Mouse (Mus musculus): ENCODE measurements at regions not wholly inside any gene's neighbourhood (a gene's known extent, or its start where the extent isn't known, plus 50 kb on each side); places are given as distances from the start of the nearest gene placed in this dataset.
"Not testable (repeated sequence)": the region's sequence is repeated elsewhere in the genome, so short reads cannot be mapped to it uniquely, and the experiment has no call there.

GRCm38 (mm10) chr9:88221276-88221675, 105.7 kb upstream of the Nt5e start:
- no peak for DNase-seq (ENCODE audit: low read depth, low spot score)

GRCm38 (mm10) chr9:88221850-88222353, 105.1 kb upstream of the Nt5e start:
- peak; percentile 40 for DNase-seq (ENCODE audit: low read depth, low spot score)

DNA sequence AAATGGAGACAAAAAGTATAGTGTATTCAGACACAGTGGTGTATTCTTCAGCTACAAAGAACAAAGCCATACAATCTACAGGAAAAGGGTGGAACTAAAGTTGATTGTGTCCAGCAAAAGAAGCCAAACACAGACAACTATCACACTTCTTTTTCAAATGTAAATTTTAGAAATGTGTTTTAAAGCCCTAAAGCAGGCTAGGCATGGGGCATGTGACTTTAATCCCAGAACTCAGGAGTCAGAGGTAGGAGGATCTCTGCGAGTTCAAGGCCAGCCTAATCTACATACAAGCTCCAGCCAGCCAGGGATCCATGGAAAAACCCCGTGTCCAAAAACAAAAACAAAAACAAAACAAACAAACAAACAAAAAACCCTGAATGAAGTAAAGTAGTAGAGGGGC, 89.9 kb upstream of the Nt5e start:
- DNase-seq (ENCODE audit: low read depth, low spot score) = no peak

GRCm38 (mm10) chr9:88238346-88238745, 88.7 kb upstream of the Nt5e start:
- no peak for DNase-seq (ENCODE audit: low read depth, low spot score)

GRCm38 (mm10) chr9:88240740-88241139, 86.3 kb upstream of the Nt5e start:
- no peak for DNase-seq (ENCODE audit: low read depth, low spot score)

DNA sequence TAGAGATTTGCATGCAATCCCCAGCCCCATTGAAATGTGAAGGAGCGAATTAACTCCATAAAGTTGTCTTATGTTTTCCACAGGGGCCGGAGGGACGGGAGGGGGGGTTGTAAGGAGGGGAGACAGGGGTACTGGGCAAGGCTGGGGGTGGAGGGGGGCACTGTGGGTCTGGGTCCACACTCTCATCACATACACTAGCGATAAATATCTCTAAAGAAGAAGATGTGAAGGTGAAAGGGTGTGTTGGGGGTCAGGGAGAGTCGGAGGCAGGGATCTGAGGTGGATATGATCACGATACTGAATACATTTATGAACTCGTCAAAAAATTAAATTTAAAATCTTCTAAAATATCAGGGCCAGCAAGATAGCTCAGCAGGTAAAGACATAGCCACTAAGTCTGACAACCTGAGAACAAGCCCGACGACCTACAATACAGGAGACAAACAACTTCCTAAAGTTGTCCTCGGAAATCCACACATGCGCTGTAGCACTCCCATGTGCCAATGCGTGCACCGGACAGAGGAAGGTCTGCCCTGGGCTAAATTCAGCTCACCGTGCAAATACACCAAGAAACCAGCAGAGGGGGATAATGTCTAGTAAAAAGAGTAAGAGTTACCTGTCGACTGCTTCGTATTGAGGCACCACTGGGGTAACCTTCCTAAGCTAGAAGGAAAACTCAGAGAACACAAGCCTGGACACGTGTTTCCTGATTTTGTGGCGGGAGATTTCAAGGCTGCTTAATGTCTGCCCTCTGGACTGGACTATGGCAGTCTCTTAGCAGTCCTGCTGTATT, 85.6 kb upstream of the Nt5e start:
- peak; percentile 73 for DNase-seq (ENCODE audit: low read depth, low spot score)

DNA sequence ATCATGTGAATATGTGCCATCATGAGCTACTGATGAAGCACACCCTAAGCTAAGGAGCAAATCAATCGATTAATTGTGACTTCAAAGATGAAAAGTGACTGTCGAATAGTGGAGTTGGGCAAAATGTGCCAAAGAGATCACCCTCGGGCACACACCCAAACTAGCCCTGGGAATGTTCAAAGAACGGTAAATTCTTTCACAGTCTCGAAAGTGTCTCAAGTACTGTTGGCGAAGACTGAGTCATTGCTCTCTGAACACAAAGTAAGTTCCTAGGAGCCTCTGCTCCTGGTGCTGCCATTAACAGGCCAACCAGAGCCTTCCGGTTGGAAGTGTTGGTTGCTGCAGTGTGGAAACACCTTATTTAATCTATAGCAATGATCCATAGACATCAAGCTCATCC, 84.5 kb upstream of the Nt5e start:
- no peak for DNase-seq (ENCODE audit: low read depth, low spot score)

- DNase-seq (ENCODE audit: low read depth, low spot score) = no peak
Observed at GRCm38 (mm10) chr9:88244492-88244891, 82.5 kb upstream of the Nt5e start.

GRCm38 (mm10) chr9:88255948-88256347, 71.0 kb upstream of the Nt5e start:
- no peak for DNase-seq (ENCODE audit: low read depth, low spot score)

- DNase-seq (ENCODE audit: low read depth, low spot score) = no peak
Observed at GRCm38 (mm10) chr9:88259627-88260026, 67.4 kb upstream of the Nt5e start.

DNA sequence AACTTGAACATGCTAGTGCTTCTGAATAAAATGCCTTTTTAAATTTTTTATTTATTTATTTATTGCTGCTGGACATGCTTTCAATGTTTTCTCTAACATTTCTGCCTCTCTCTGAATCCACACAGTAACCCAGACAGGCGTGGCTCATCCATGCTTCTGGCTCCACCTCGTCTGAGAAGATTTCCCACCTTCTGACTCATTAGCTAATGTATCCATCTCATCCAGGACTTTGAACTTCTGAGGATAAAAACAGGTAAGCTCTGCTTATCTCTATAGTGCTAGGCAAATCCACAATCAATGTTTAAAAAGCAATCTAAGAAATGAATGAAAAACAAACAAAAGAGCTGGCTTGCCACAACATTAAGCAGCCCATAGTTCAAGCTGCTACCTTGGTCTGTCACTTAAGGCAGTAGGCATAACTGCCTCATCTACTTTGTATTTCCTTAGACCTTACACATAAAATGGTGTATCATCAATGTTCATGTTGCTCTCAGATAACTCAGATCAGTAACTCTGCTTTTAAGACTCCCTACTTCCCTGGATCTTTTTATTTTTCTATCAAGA, 66.8 kb upstream of the Nt5e start:
- DNase-seq (ENCODE audit: low read depth, low spot score) = no peak

DNA sequence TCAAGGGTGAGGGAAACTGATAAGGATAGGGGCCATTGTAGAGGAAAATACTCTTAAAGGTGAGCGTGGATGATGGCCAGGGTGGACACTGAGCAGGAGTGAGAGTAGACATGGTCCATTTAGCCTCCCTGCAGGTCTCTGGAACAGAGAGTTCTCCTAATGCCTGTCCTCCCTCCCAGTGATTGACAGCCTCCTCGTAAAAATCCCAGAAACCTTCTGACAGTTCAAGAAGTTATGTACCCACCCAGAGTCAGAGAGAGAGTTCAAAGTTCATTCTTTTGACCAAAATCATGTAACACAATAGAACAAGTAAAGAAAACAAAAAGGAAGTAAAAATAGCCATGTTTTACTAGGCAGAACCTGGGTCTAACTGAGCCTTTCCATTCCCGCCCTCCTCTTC, 64.5 kb upstream of the Nt5e start:
- no peak for DNase-seq (ENCODE audit: low read depth, low spot score)

- not testable (repeated sequence) for DNase-seq (ENCODE audit: low read depth, low spot score)
Observed at GRCm38 (mm10) chr9:88266346-88266745, 60.7 kb upstream of the Nt5e start.

- DNase-seq (ENCODE audit: low read depth, low spot score) = no peak
Observed at GRCm38 (mm10) chr9:88268811-88269210, 58.2 kb upstream of the Nt5e start.

- no peak for DNase-seq (ENCODE audit: low read depth, low spot score)
Observed at GRCm38 (mm10) chr9:88269216-88269615, 57.8 kb upstream of the Nt5e start.

- no peak for DNase-seq (ENCODE audit: low read depth, low spot score)
Observed at GRCm38 (mm10) chr9:88270836-88271235, 56.2 kb upstream of the Nt5e start.

DNA sequence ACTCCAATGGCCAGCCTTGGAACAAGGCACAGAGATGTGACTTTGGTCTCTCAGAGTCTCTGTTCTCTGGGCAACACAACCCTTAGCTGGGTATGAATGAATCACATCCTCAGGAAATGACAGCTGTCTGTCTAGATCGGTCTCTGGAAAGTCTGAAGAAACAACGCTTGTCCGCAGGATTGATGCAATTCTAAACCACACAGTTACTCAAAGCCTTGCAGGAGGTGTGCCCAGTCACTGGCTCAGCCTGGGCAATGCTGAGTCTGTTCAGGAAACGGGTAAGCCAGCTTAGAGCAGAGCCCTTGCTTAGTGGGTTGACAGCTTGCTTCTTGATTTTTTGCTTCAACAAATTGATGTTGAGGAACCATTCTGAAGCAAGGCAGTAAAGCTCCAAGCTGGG, 53.7 kb upstream of the Nt5e start:
- DNase-seq (ENCODE audit: low read depth, low spot score) = no peak

GRCm38 (mm10) chr9:88274040-88274439, 53.0 kb upstream of the Nt5e start:
- DNase-seq (ENCODE audit: low read depth, low spot score) = no peak

DNA sequence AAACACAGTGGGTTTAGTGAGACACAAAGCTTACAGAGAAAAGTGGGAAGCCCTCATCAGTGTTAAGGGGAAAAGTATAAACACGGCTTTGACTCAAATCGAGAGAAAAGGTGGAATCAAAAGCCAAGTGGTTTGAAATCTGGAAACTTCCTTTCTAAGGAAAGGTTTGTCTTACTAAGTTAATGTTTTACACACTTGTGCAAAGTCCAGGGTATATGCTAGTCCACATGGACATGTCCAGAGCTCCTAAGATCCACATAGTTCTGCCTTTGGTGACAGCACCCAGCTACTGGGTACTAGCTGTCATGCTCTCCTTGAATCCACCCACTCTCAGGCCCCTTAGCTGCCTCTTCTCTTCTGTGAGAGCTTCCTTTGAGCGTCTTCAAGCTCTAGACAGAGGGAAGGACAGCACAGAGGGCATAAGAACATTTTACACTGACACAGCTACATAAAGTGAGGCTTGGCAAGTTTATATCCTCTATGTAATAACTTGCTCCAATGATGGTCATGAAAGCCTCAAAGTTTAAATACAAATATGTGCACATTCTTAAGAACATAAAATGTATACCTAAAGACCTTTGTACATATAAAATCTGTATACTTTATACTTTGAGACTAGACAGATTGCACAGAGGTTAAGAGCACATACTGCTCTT, 52.2 kb upstream of the Nt5e start:
- no peak for DNase-seq (ENCODE audit: low read depth, low spot score)

GRCm38 (mm10) chr9:88276023-88276568, 50.9 kb upstream of the Nt5e start:
- no peak for DNase-seq (ENCODE audit: low read depth, low spot score)

- no peak for DNase-seq (ENCODE audit: low read depth, low spot score)
Observed at GRCm38 (mm10) chr9:88277031-88277430, 50.0 kb upstream of the Nt5e start.
